Mouse (Mus musculus) embryonic fibroblast, embryonic 13.5 days (primary cell): ENCODE measurements around the gene Utp15. TPM values are rescaled to one million over a fixed set of nuclear protein-coding genes. Genes with fewer than 3 reads are reported as not detected.

Source experiments
- H3K27ac ChIP-seq: 2 replicates; pipeline ENCODE4 v1.5.1; 2012; ENCODE audit warnings: low read length, control low read depth, inconsistent platforms; ENCODE audit not compliant: insufficient read depth
- H3K4me1 ChIP-seq: 2 replicates; pipeline ENCODE4 v1.6.1; 2011; ENCODE audit warnings: low read length; ENCODE audit not compliant: control insufficient read depth, insufficient read depth
- H3K4me3 ChIP-seq: 2 replicates; pipeline ENCODE4 v1.5.1; 2011; ENCODE audit warnings: mild to moderate bottlenecking, control low read depth, low read length; ENCODE audit not compliant: insufficient read depth
- CTCF ChIP-seq: IDR thresholded peaks from 2 replicates; pipeline ENCODE4 v1.5.1; 2011; ENCODE audit warnings: mild to moderate bottlenecking, control low read depth, low read length, moderate library complexity, borderline replicate concordance; ENCODE audit not compliant: insufficient read depth
- POLR2A ChIP-seq: IDR thresholded peaks from 2 replicates; pipeline ENCODE4 v1.6.1; 2011; ENCODE audit warnings: low read depth, mild to moderate bottlenecking, control low read depth, low read length, moderate library complexity
- polyA plus RNA-seq: library from polyadenylated mRNA; stranded (reverse); fragments of >200 nt; gene quantifications from 2 replicates; pipeline ENCODE4 v1.2.4, GENCODE M21; 2011; ENCODE audit warnings: low read depth; ENCODE audit not compliant: missing spikeins, insufficient read length

The Utp15 gene
- polyA plus RNA-seq: 16.7 and 18.8 TPM in 2 replicates

GRCm38 (mm10) chr13:98262636-98263457 is at the start of gene Utp15, which contains the start of gene Ankra2:
Utp15 (minus strand) TSS chr13:98263041.
Ankra2 (plus strand) TSS chr13:98263074.
- H3K4me3 ChIP-seq: peak within 1 kb of the TSS; percentile 97
- peak within 1 kb of the TSS; percentile 55 for H3K27ac ChIP-seq
- peak; percentile 85 for TF ChIP-seq POLR2A
- no peak for TF ChIP-seq CTCF
- peaks cover 3% of the 10 kb centered on the region; the same call in 1 of the 2 replicates for H3K4me1 ChIP-seq

GRCm38 (mm10) chr13:98311597-98311996 is 48.8 kb upstream of the Utp15 start:
- Histone ChIP-seq H3K27ac (no peak overlapping the region), H3K4me3 (no peak overlapping the region), H3K4me1 (peaks cover 3% of the 10 kb centered on the region)
- no peak for TF ChIP-seq POLR2A
- TF ChIP-seq CTCF: no peak

GRCm38 (mm10) chr13:98308724-98309123 is 45.9 kb upstream of the Utp15 start:
- H3K27ac ChIP-seq: no peak overlapping the region
- H3K4me3 ChIP-seq: no peak overlapping the region
- TF ChIP-seq POLR2A: no peak
- no peak for TF ChIP-seq CTCF
- peaks cover 3% of the 10 kb centered on the region for H3K4me1 ChIP-seq

GRCm38 (mm10) chr13:98308004-98308403 is 45.2 kb upstream of the Utp15 start:
- H3K4me1 ChIP-seq: peaks cover 3% of the 10 kb centered on the region; the same call in 1 of the 2 replicates
- H3K27ac ChIP-seq: peak overlapping the region; percentile 78
- no peak overlapping the region for H3K4me3 ChIP-seq
- TF ChIP-seq POLR2A (no peak), CTCF (no peak)

GRCm38 (mm10) chr13:98306852-98307475 is 44.1 kb upstream of the Utp15 start:
- H3K27ac ChIP-seq: peak overlapping the region; percentile 41; the same call in 1 of the 2 replicates
- H3K4me3 ChIP-seq: no peak overlapping the region
- TF ChIP-seq CTCF (no peak), POLR2A (no peak)
- peaks cover 3% of the 10 kb centered on the region; the same call in 1 of the 2 replicates for H3K4me1 ChIP-seq

- no peak overlapping the region for H3K27ac ChIP-seq
- no peak overlapping the region for H3K4me3 ChIP-seq
- TF ChIP-seq POLR2A (no peak), CTCF (no peak)
- peaks cover 3% of the 10 kb centered on the region; the same call in 1 of the 2 replicates for H3K4me1 ChIP-seq
Measured at GRCm38 (mm10) chr13:98306393-98306792, 43.6 kb upstream of the Utp15 start.

GRCm38 (mm10) chr13:98305257-98305656 is 42.4 kb upstream of the Utp15 start:
- peaks cover 3% of the 10 kb centered on the region; the same call in 1 of the 2 replicates for H3K4me1 ChIP-seq
- no peak for TF ChIP-seq POLR2A
- TF ChIP-seq CTCF: no peak
- H3K27ac ChIP-seq: no peak overlapping the region
- no peak overlapping the region for H3K4me3 ChIP-seq

- H3K4me3 ChIP-seq: no peak overlapping the region
- H3K4me1 ChIP-seq: no peaks in the 10 kb centered on the region
- no peak for TF ChIP-seq POLR2A
- peak; percentile 73; the same call in 1 of the 2 replicates for TF ChIP-seq CTCF
- no peak overlapping the region for H3K27ac ChIP-seq
Measured at GRCm38 (mm10) chr13:98298833-98299758, 36.3 kb upstream of the Utp15 start.

- TF ChIP-seq CTCF (no peak), POLR2A (no peak)
Measured at GRCm38 (mm10) chr13:98297883-98298482, 35.1 kb upstream of the Utp15 start.

More at GRCm38 (mm10) chr13:98297883-98298482, 35.1 kb upstream of the Utp15 start:
- Histone ChIP-seq H3K27ac (no peak overlapping the region), H3K4me1 (no peaks in the 10 kb centered on the region), H3K4me3 (no peak overlapping the region)
